Mouse (Mus musculus): ENCODE results near the gene Thra.
A peak's percentile ranks its signal among the peaks of the same experiment; 100 is the strongest.

Gene Thra

GRCm38 (mm10) chr11:98740393-98741050, at the start of gene Thra:
Thra (plus strand) TSS chr11:98740638.
- DNase-seq (ENCODE audit: low read depth): peak; percentile 90

GRCm38 (mm10) chr11:98693201-98693600, 47.2 kb upstream of the Thra start:
- DNase-seq (ENCODE audit: low read depth): no peak

GRCm38 (mm10) chr11:98693746-98694145, 46.7 kb upstream of the Thra start:
- DNase-seq (ENCODE audit: low read depth): no peak

GRCm38 (mm10) chr11:98694301-98694700, 46.1 kb upstream of the Thra start:
- no peak for DNase-seq (ENCODE audit: low read depth)

- DNase-seq (ENCODE audit: low read depth): no peak
Measured at GRCm38 (mm10) chr11:98695408-98695807, 45.0 kb upstream of the Thra start.

- DNase-seq (ENCODE audit: low read depth): no peak
Measured at GRCm38 (mm10) chr11:98696454-98697216, 43.8 kb upstream of the Thra start.

GRCm38 (mm10) chr11:98697225-98697624, 43.2 kb upstream of the Thra start:
- no peak for DNase-seq (ENCODE audit: low read depth)

GRCm38 (mm10) chr11:98698849-98699640, 41.4 kb upstream of the Thra start:
- no peak for DNase-seq (ENCODE audit: low read depth)

GRCm38 (mm10) chr11:98699911-98700310, 40.5 kb upstream of the Thra start:
- peak; percentile 74 for DNase-seq (ENCODE audit: low read depth)

- no peak for DNase-seq (ENCODE audit: low read depth)
Measured at GRCm38 (mm10) chr11:98701213-98701670, 39.2 kb upstream of the Thra start, which contains the start of gene Csf3. Csf3 (plus strand) TSS chr11:98701263.

- no peak for DNase-seq (ENCODE audit: low read depth)
Measured at GRCm38 (mm10) chr11:98702323-98702722, 38.1 kb upstream of the Thra start.

- DNase-seq (ENCODE audit: low read depth): no peak
Measured at GRCm38 (mm10) chr11:98705021-98705420, 35.4 kb upstream of the Thra start.

- no peak for DNase-seq (ENCODE audit: low read depth)
Measured at GRCm38 (mm10) chr11:98707401-98708281, 32.8 kb upstream of the Thra start.

- peak; percentile 77 for DNase-seq (ENCODE audit: low read depth)
Measured at GRCm38 (mm10) chr11:98708282-98708956, 32.0 kb upstream of the Thra start.

- DNase-seq (ENCODE audit: low read depth): peak; percentile 72
Measured at GRCm38 (mm10) chr11:98709001-98709741, 31.3 kb upstream of the Thra start.

GRCm38 (mm10) chr11:98710416-98711045, 29.9 kb upstream of the Thra start:
- DNase-seq (ENCODE audit: low read depth): peak; percentile 95

- DNase-seq (ENCODE audit: low read depth): peak; percentile 16
Measured at GRCm38 (mm10) chr11:98711046-98711434, 29.4 kb upstream of the Thra start.

- DNase-seq (ENCODE audit: low read depth): peak; percentile 76
Measured at GRCm38 (mm10) chr11:98712009-98712408, 28.4 kb upstream of the Thra start.

- no peak for DNase-seq (ENCODE audit: low read depth)
Measured at GRCm38 (mm10) chr11:98713703-98714102, 26.7 kb upstream of the Thra start.

GRCm38 (mm10) chr11:98715946-98716345, 24.5 kb upstream of the Thra start:
- no peak for DNase-seq (ENCODE audit: low read depth)
